Mouse (Mus musculus) kidney, embryonic 16.5 days (tissue): ENCODE data around the gene Zfp358. TPM values are rescaled to one million over a fixed set of nuclear protein-coding genes. Genes with fewer than 3 reads are reported as not detected.

Source experiments
- ATAC-seq: fragments of 200-750 bp; cut with Nextera tagmentation; 2 replicates; pipeline ENCODE4 v1.8.0; 2017; ENCODE audit warnings: moderate TSS enrichment; ENCODE audit not compliant: low FRiP score, low TSS enrichment
- H3K27ac ChIP-seq: fragments of 300-500 bp; sonication (generic); 2 replicates; pipeline ENCODE4 v1.5.1; 2014; ENCODE audit warnings: low read length
- H3K27me3 ChIP-seq: fragments of 300-500 bp; sonication (generic); 2 replicates; pipeline ENCODE4 v1.6.1; 2014; ENCODE audit warnings: low read length, control low read depth, mixed read lengths; ENCODE audit not compliant: insufficient read depth
- H3K36me3 ChIP-seq: fragments of 300-500 bp; sonication (generic); 2 replicates; pipeline ENCODE4 v1.6.1; 2014; ENCODE audit warnings: low read length, control low read depth, mixed read lengths; ENCODE audit not compliant: insufficient read depth
- H3K4me1 ChIP-seq: fragments of 300-500 bp; sonication (generic); 2 replicates; pipeline ENCODE4 v1.6.1; 2014; ENCODE audit warnings: low read length, control low read depth, mixed read lengths; ENCODE audit not compliant: insufficient read depth
- H3K4me2 ChIP-seq: fragments of 300-500 bp; sonication (generic); replicated peaks from 2 replicates; pipeline ENCODE4 v1.6.1; 2014; ENCODE audit warnings: low read depth, low read length
- H3K4me3 ChIP-seq: fragments of 300-500 bp; sonication (generic); 2 replicates; pipeline ENCODE4 v1.5.1; 2014; ENCODE audit warnings: mild to moderate bottlenecking, low read length
- H3K9ac ChIP-seq: fragments of 300-500 bp; sonication (generic); replicated peaks from 2 replicates; pipeline ENCODE4 v1.6.1; 2014; ENCODE audit warnings: low read length
- H3K9me3 ChIP-seq: fragments of 300-500 bp; sonication (generic); 2 replicates; pipeline ENCODE4 v1.6.1; 2016; ENCODE audit warnings: low read length, control low read depth
- WGBS: fragments of 180-500 bp; shearing (Covaris S2); extraction: QIAGEN DNeasy Blood & Tissue Kit; methylation state at CpG from one replicate; pipeline ENCODE4 v1.1.7; 2014; 5-methylcytosine and 5-hydroxymethylcytosine counted together
- polyA plus RNA-seq: library from polyadenylated mRNA; unstranded; fragments of >200 nt; fragmentation: Nextera tagmentation; extraction: Ambion mirVana; gene quantifications from 2 replicates; pipeline ENCODE4 v1.2.1, GENCODE M21; 2015

The Zfp358 gene
- polyA plus RNA-seq, 1 experiment from 2014 or later = 55.6 TPM

DNA sequence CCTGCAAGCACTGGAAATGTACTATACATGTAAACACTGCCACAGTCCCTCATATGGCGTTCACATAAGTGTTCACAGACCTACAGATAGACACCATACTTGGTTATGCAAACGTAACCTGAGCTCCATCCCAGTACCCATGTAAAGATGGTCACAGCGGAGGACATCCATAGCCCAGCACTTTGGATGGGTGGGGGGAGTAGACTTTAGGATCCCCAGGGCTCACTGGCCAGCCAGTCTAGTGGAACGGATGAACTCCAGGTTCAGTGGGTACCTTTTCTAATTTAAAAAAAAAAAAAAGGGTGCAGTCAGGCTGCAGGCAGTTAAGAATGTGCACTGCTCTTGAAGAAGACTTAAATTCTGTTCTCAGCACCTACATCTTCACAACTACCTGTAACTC lies 47.1 kb downstream of the Zfp358 start:
- 80% methylated on average over 4 of the region's 4 CpGs for WGBS
- no peak for ATAC-seq
- peaks cover 89% of the 10 kb centered on the region for H3K36me3 ChIP-seq
- no peak overlapping the region for H3K27ac ChIP-seq
- H3K4me3 ChIP-seq = no peak overlapping the region
- no peaks in the 10 kb centered on the region for H3K9me3 ChIP-seq
- H3K4me2 ChIP-seq = no peak overlapping the region
- H3K27me3 ChIP-seq = no peaks in the 10 kb centered on the region
- no peaks in the 10 kb centered on the region for H3K4me1 ChIP-seq
- H3K9ac ChIP-seq = no peak overlapping the region

- WGBS = 86% methylated on average over 2 of the region's 2 CpGs
- no peaks in the 10 kb centered on the region for H3K4me1 ChIP-seq
- no peak overlapping the region for H3K4me3 ChIP-seq
- no peaks in the 10 kb centered on the region for H3K9me3 ChIP-seq
- no peak overlapping the region for H3K4me2 ChIP-seq
- peaks cover 36% of the 10 kb centered on the region for H3K36me3 ChIP-seq
- ATAC-seq = no peak
- no peaks in the 10 kb centered on the region for H3K27me3 ChIP-seq
- no peak overlapping the region for H3K27ac ChIP-seq
- no peak overlapping the region for H3K9ac ChIP-seq
These were observed 53.6 kb downstream of the Zfp358 start for GRCm38 (mm10) chr8:3546511-3546910.

Other genes with a start within 250 kb of the Zfp358 start
- gene Insr, start 213.5 kb upstream of the Zfp358 start, polyA plus RNA-seq = 41.0 and 41.4 TPM in 2 replicates
- gene A430078G23Rik, start 139.7 kb upstream of the Zfp358 start, polyA plus RNA-seq = 0.16 and 0.19 TPM in 2 replicates
- 11.6 and 12.1 TPM in 2 replicates for gene Arhgef18, start 100.1 kb upstream of the Zfp358 start, polyA plus RNA-seq
- gene Pex11g, start 25.5 kb upstream of the Zfp358 start, polyA plus RNA-seq = 8.7 and 10.1 TPM in 2 replicates
- 0.19 TPM in 1 of 2 replicates, not detected in the other for gene Tex45, start 22.3 kb upstream of the Zfp358 start, polyA plus RNA-seq
- gene Mcoln1, start 7.3 kb downstream of the Zfp358 start, polyA plus RNA-seq = 72.2 and 73.5 TPM in 2 replicates
- 35.7 and 42.4 TPM in 2 replicates for gene Pnpla6, start 22.2 kb downstream of the Zfp358 start, polyA plus RNA-seq
- 8.4 and 8.5 TPM in 2 replicates for gene C330021F23Rik, start 74.9 kb downstream of the Zfp358 start, polyA plus RNA-seq
- 13.7 and 16.8 TPM in 2 replicates for gene Camsap3, start 94.2 kb downstream of the Zfp358 start, polyA plus RNA-seq
- 75.2 and 76.9 TPM in 2 replicates for gene Xab2, start 128.2 kb downstream of the Zfp358 start, polyA plus RNA-seq
- 85.9 and 90.4 TPM in 2 replicates for gene Pet100, start 128.4 kb downstream of the Zfp358 start, polyA plus RNA-seq
- gene Pcp2, start 132.4 kb downstream of the Zfp358 start, polyA plus RNA-seq = 0.48 and 0.51 TPM in 2 replicates
- 102 and 105 TPM in 2 replicates for gene Stxbp2, start 137.8 kb downstream of the Zfp358 start, polyA plus RNA-seq
- gene Retn, start 162.6 kb downstream of the Zfp358 start, polyA plus RNA-seq = 0.31 and 0.55 TPM in 2 replicates
- gene Mcemp1, start 172.6 kb downstream of the Zfp358 start, polyA plus RNA-seq = 0.20 and 0.50 TPM in 2 replicates
- 13.2 and 14.8 TPM in 2 replicates for gene Fcor, start 179.2 kb downstream of the Zfp358 start, polyA plus RNA-seq
- 42.1 and 44.7 TPM in 2 replicates for gene Trappc5, start 183.2 kb downstream of the Zfp358 start, polyA plus RNA-seq
- 0.22 TPM in 1 of 2 replicates, not detected in the other for gene Fcer2a, start 201.0 kb downstream of the Zfp358 start, polyA plus RNA-seq
- 0.41 and 0.45 TPM in 2 replicates for gene Clec4g, start 227.5 kb downstream of the Zfp358 start, polyA plus RNA-seq